Mouse (Mus musculus) myocyte (in vitro differentiated cells): Measurements from ENCODE around the gene Large1.

ENCODE experiments used
- E2F4 ChIP-seq: IDR thresholded peaks from one replicate; pipeline ENCODE4 v1.6.1; 2011; ENCODE audit warnings: mild to moderate bottlenecking, control low read depth, moderate library complexity; ENCODE audit not compliant: insufficient read depth
- MYOD1 ChIP-seq, 3 experiments: IDR thresholded peaks; one replicate each; pipeline ENCODE4 v1.6.1; 2011; ENCODE audit warnings: control low read depth in 2 of 3, low read depth in 2 of 3, mild to moderate bottlenecking in 2 of 3, moderate library complexity in 1 of 3; ENCODE audit not compliant: insufficient read length in 2 of 3, control insufficient read depth in 1 of 3
- MYOG ChIP-seq, 3 experiments: IDR thresholded peaks; one replicate each; pipeline ENCODE4 v1.6.1; 2011; ENCODE audit warnings: control low read depth in 2 of 3, low read depth in 2 of 3, mild to moderate bottlenecking in 2 of 3; ENCODE audit not compliant: insufficient read length in 2 of 3, control insufficient read depth in 1 of 3, insufficient read depth in 1 of 3
- POLR2A ChIP-seq: IDR thresholded peaks from one replicate; pipeline ENCODE4 v1.6.1; 2011; ENCODE audit warnings: low read depth, mild to moderate bottlenecking, control low read depth, moderate library complexity; ENCODE audit not compliant: insufficient read length
- POLR2AphosphoS2 ChIP-seq: IDR thresholded peaks from one replicate; pipeline ENCODE4 v1.6.1; 2011; ENCODE audit warnings: low read depth, control low read depth; ENCODE audit not compliant: insufficient read length
- TCF12 ChIP-seq: IDR thresholded peaks from one replicate; pipeline ENCODE4 v1.6.1; 2011; ENCODE audit warnings: mild to moderate bottlenecking, control low read depth; ENCODE audit not compliant: poor library complexity, insufficient read depth, severe bottlenecking
- TCF3 ChIP-seq: IDR thresholded peaks from one replicate; pipeline ENCODE4 v1.6.1; 2011; ENCODE audit warnings: low read depth, control low read depth; ENCODE audit not compliant: insufficient read length
- USF1 ChIP-seq: IDR thresholded peaks from one replicate; pipeline ENCODE4 v1.6.1; 2011; ENCODE audit warnings: low read depth, mild to moderate bottlenecking, control low read depth, moderate library complexity

DNA sequence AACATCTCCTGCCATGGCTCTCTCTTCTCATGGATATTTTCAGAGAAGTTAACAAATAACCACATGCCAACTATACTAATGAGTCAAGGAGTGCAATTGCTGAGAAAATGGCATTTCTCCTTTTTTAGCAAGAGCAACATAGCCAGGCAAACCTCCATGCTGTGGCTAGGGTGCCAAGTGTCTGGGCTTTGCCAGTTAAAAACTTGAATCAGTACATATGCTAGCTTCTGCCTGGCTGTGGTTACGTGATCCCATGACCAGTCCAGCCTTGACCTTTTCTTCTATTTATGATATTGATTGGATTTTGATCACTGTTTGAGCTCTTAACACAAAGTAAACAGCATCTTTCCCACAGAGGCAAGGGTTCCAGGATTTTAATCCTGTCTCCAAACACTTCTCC lies 335.7 kb downstream of the Large1 start:
- no peak for TF ChIP-seq TCF12
- no peak for TF ChIP-seq MYOG (IDR thresholded peaks at IDR 0.05; ENCODE audit: control insufficient read depth in 1 of 3, insufficient read depth in 1 of 3, insufficient read length in 2 of 3, low read depth in 2 of 3)
- TF ChIP-seq TCF3 = no peak
- TF ChIP-seq E2F4 = no peak
- TF ChIP-seq POLR2A = no peak
- TF ChIP-seq MYOD1 (IDR thresholded peaks at IDR 0.05; ENCODE audit: control insufficient read depth in 1 of 3, insufficient read length in 2 of 3, low read depth in 2 of 3) = no peak
- TF ChIP-seq POLR2AphosphoS2 = no peak
- no peak for TF ChIP-seq USF1
